Mouse (Mus musculus) lung, embryonic 14.5 days (tissue): Measurements from ENCODE around the gene Olfr1274-ps. TPM values are rescaled to one million over a fixed set of nuclear protein-coding genes. Genes with fewer than 3 reads are reported as not detected.
"Not testable (repeated sequence)": the region's sequence is repeated elsewhere in the genome, so short reads cannot be mapped to it uniquely, and the experiment has no call there.

Source experiments
- ATAC-seq: fragments of 200-750 bp; cut with Nextera tagmentation; 2 replicates; pipeline ENCODE4 v1.8.0; 2017; ENCODE audit warnings: mild to moderate bottlenecking, moderate TSS enrichment, moderate library complexity; ENCODE audit not compliant: insufficient read depth
- DNase-seq: peaks from one replicate; pipeline ENCODE4 v3.0.0-alpha.2; 2015
- H3K27ac ChIP-seq: fragments of 300-500 bp; sonication (generic); 2 replicates; pipeline ENCODE4 v1.5.1; 2014; ENCODE audit warnings: low read depth, mild to moderate bottlenecking, moderate library complexity
- H3K27me3 ChIP-seq: fragments of 300-500 bp; sonication (generic); 2 replicates; pipeline ENCODE4 v1.6.1; 2014; ENCODE audit warnings: low read length, control low read depth; ENCODE audit not compliant: insufficient read depth
- H3K36me3 ChIP-seq: fragments of 300-500 bp; sonication (generic); 2 replicates; pipeline ENCODE4 v1.6.1; 2014; ENCODE audit warnings: control low read depth; ENCODE audit not compliant: insufficient read depth
- H3K4me1 ChIP-seq: fragments of 300-500 bp; sonication (generic); 2 replicates; pipeline ENCODE4 v1.6.1; 2014; ENCODE audit warnings: antibody characterized with exemption, control low read depth; ENCODE audit not compliant: insufficient read depth
- H3K4me2 ChIP-seq: fragments of 300-500 bp; sonication (generic); 2 replicates; pipeline ENCODE4 v1.6.1; 2014; ENCODE audit warnings: mild to moderate bottlenecking
- H3K4me3 ChIP-seq: fragments of 300-500 bp; sonication (generic); 2 replicates; pipeline ENCODE4 v1.5.1; 2014; ENCODE audit warnings: low read depth, low read length
- H3K9ac ChIP-seq: fragments of 300-500 bp; sonication (generic); 2 replicates; pipeline ENCODE4 v1.6.1; 2014
- H3K9me3 ChIP-seq: fragments of 300-500 bp; sonication (generic); 2 replicates; pipeline ENCODE4 v1.6.1; 2016; ENCODE audit warnings: low read depth, low read length, control low read depth
- CTCF ChIP-seq: IDR thresholded peaks from 2 replicates; pipeline ENCODE4 v1.5.1; 2016; ENCODE audit warnings: antibody characterized with exemption, low read depth
- WGBS: fragments of 180-500 bp; shearing (Covaris S2); extraction: QIAGEN DNeasy Blood & Tissue Kit; methylation state at CpG from one replicate; pipeline ENCODE4 v1.1.7; 2014; 5-methylcytosine and 5-hydroxymethylcytosine counted together
- polyA plus RNA-seq: library from polyadenylated mRNA; unstranded; fragments of >200 nt; fragmentation: Nextera tagmentation; extraction: Ambion mirVana; gene quantifications from 2 replicates; pipeline ENCODE4 v1.2.1, GENCODE M21; 2014

Olfr1274-ps gene
- polyA plus RNA-seq, 1 experiment from 2014 or later: not detected

GRCm38 (mm10) chr2:90437453-90437852 lies 39.0 kb downstream of the Olfr1274-ps start:
- not testable (repeated sequence) for ATAC-seq, H3K9me3 ChIP-seq, H3K27ac ChIP-seq, DNase-seq, H3K9ac ChIP-seq, H3K4me1 ChIP-seq, H3K27me3 ChIP-seq, H3K36me3 ChIP-seq, H3K4me3 ChIP-seq, H3K4me2 ChIP-seq
- WGBS: 88% methylated on average over 1 of the region's 5 CpGs

GRCm38 (mm10) chr2:90440169-90440568 lies 41.7 kb downstream of the Olfr1274-ps start:
- H3K4me2 ChIP-seq, DNase-seq, H3K4me3 ChIP-seq: not testable (repeated sequence)

GRCm38 (mm10) chr2:90441811-90442210 lies 43.3 kb downstream of the Olfr1274-ps start:
- WGBS: 61% methylated on average over 4 of the region's 4 CpGs
- H3K36me3 ChIP-seq, H3K9me3 ChIP-seq, H3K27me3 ChIP-seq, ATAC-seq, H3K9ac ChIP-seq, DNase-seq, H3K27ac ChIP-seq, H3K4me1 ChIP-seq, H3K4me3 ChIP-seq, H3K4me2 ChIP-seq: not testable (repeated sequence)

More at GRCm38 (mm10) chr2:90440169-90440568, 41.7 kb downstream of the Olfr1274-ps start:
- not testable (repeated sequence) for ATAC-seq, H3K9me3 ChIP-seq, H3K4me1 ChIP-seq, H3K36me3 ChIP-seq, H3K27me3 ChIP-seq, H3K27ac ChIP-seq, H3K9ac ChIP-seq

- WGBS: 70% methylated on average over 5 of the region's 5 CpGs
- Histone ChIP-seq H3K9me3 (no peaks in the 10 kb centered on the region), H3K4me3 (no peak overlapping the region), H3K9ac (no peak overlapping the region), H3K36me3 (no peaks in the 10 kb centered on the region), H3K27me3 (no peaks in the 10 kb centered on the region), H3K4me1 (no peaks in the 10 kb centered on the region), H3K27ac (no peak overlapping the region), H3K4me2 (no peak overlapping the region)
- TF ChIP-seq CTCF: no peak
- ATAC-seq (no peak), DNase-seq (no peak)
Measured at GRCm38 (mm10) chr2:90443811-90444210, 45.3 kb downstream of the Olfr1274-ps start.

- no peaks in the 10 kb centered on the region for H3K27me3 ChIP-seq
- ATAC-seq (peak; percentile 85), DNase-seq (peak; percentile 61)
- no peak overlapping the region for H3K9ac ChIP-seq
- no peak overlapping the region for H3K27ac ChIP-seq
- H3K4me2 ChIP-seq: no peak overlapping the region
- H3K4me1 ChIP-seq: no peaks in the 10 kb centered on the region
- peaks cover 7% of the 10 kb centered on the region; the same call in 1 of the 2 replicates for H3K36me3 ChIP-seq
- 64% methylated on average over 15 of the region's 15 CpGs for WGBS
- no peaks in the 10 kb centered on the region for H3K9me3 ChIP-seq
- TF ChIP-seq CTCF: no peak
- H3K4me3 ChIP-seq: no peak overlapping the region
Measured at GRCm38 (mm10) chr2:90448967-90449740, 50.7 kb downstream of the Olfr1274-ps start.

GRCm38 (mm10) chr2:90452380-90452779 lies 53.9 kb downstream of the Olfr1274-ps start:
- H3K4me3 ChIP-seq: no peak overlapping the region
- ATAC-seq (no peak), DNase-seq (no peak)
- no peaks in the 10 kb centered on the region for H3K27me3 ChIP-seq
- no peak for TF ChIP-seq CTCF
- H3K9me3 ChIP-seq: no peaks in the 10 kb centered on the region
- H3K4me2 ChIP-seq: no peak overlapping the region
- H3K36me3 ChIP-seq: peaks cover 11% of the 10 kb centered on the region; the same call in 1 of the 2 replicates
- H3K9ac ChIP-seq: no peak overlapping the region
- no peaks in the 10 kb centered on the region for H3K4me1 ChIP-seq
- H3K27ac ChIP-seq: no peak overlapping the region
- 75% methylated on average over 3 of the region's 3 CpGs for WGBS

Other genes starting within 250 kb of the Olfr1274-ps start
- not detected in 2 replicates for gene Olfr1270, start 245.6 kb upstream of the Olfr1274-ps start, polyA plus RNA-seq
- not detected in 2 replicates for gene Olfr1506, start 174.2 kb upstream of the Olfr1274-ps start, polyA plus RNA-seq
- gene Olfr142, start 141.1 kb upstream of the Olfr1274-ps start, polyA plus RNA-seq: not detected in 2 replicates
- gene Olfr1271, start 127.7 kb upstream of the Olfr1274-ps start, polyA plus RNA-seq: not detected in 2 replicates
- not detected in 2 replicates for gene Olfr1272, start 105.8 kb upstream of the Olfr1274-ps start, polyA plus RNA-seq
- gene Gm13769, start 76.5 kb upstream of the Olfr1274-ps start, polyA plus RNA-seq: not detected in 2 replicates
- 4.9 and 5.4 TPM in 2 replicates for gene Ptprj, start 182.0 kb downstream of the Olfr1274-ps start, polyA plus RNA-seq